Mouse (Mus musculus) layer of hippocampus, postnatal 14 days (tissue): ENCODE measurements at regions not wholly inside any gene's neighbourhood (a gene's known extent, or its start where the extent isn't known, plus 50 kb on each side); places are given as distances from the start of the nearest gene placed in this dataset.

Experiments
- DNase-seq, 2 experiments: peaks; one replicate each; pipeline ENCODE4 v3.0.0; 2021 to 2022; ENCODE audit warnings: low spot score in 2 of 2, mixed read lengths in 1 of 2

DNA sequence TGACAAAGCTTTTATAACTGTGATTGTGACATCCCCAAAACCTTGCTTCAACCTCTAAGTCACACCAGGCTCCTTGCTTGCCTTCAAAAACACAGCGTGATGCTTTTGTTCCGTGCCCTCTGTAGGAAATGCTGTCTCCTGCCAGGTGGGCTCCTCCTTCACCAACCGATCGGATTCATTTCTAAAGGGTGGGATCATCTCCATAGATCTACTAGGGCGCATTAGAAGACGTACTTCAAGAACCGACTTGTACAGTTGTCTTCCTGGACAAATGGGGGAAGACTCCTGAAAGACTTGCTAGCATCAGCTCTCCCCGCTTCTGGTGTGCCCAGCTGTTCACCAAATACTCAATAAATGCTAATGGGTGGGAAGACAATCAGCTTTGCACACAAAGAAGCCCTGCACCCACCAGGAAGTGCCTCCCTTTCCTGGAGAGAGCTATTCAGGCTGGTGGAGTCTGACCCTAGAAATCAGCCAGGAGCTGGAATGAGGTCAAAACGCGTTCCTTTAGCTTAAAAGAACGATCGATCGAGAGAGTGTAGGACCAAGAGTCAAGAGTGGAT is 53.0 kb downstream of the Hoxa1 start:
- no peak for DNase-seq

DNA sequence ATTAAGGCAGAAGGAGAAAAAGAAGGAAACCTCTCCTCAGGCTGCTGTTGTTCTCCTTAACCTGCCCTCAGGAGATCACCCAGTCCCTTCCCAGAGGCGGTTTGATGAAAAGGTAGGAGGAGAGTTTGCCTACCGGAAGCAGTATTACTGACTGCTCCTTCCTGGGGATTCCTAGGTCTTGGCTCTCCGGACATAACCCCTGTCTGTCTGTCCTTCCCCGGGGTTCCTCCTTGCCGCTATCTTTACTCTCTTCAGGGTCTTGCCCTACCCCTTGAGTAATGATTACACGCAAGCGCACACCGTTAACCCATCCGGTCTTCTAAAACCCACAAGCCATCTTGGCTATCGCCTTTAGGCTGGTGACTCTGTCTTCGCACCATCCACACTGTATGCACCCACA is 54.0 kb downstream of the Hoxa1 start:
- no peak for DNase-seq

DNA sequence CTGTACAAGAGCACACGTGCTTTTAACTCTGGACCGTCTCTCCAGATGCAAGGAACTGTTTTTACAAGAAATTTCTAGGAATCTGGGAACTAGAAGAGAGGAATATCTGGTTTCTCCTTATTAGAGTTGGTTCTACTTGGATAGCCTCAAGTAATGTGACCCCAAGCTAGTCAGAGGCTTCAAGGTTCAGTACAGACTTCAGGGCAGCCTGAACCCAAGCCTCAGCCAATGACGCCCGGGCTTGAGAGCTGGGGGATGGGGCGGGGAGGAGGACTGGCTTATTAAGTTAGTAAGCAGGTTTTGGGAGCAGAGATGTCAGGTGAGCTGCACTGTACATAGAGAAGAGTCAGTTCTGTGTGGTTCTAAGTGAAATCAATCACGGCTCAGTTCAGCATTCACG is 54.5 kb downstream of the Hoxa1 start:
- DNase-seq = no peak

DNA sequence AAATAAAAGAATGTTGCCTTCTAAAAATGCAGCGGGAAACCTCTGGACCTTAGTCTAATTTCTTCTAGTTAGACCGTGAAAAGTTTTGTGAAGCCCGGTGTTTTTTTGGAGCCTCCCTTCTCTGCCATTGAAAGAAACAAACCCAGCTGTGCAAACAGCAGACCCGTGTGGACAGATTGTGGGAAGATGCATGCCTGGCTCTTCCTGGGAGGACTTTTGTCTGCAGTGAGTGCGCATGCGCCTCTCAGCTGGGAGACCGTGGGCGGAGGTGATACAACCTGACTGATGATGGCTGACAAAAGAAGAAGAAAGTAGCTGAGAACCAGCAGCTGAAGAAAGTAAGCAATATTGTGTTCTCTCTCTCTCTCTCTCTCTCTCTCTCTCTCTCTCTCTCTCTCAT is 55.4 kb downstream of the Hoxa1 start:
- no peak for DNase-seq

DNA sequence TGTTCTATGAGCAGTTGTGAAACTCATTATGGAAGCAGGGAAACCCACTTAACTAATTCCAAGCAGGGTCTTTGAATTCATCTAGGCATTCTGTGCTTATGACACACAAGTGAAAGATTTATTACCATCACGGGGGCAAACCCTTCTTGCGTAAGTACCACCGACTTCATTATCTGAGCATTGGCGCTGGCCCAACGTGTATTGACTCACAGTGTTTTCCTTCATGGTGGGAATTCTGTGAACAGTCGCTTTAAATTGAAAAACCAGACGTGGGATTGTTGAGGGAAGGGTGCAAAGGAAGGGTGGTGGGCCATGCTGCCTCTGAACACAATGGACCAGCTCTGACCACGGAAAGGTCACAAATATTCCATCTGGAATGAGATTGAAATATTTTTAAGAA is 55.9 kb downstream of the Hoxa1 start:
- DNase-seq = no peak

DNA sequence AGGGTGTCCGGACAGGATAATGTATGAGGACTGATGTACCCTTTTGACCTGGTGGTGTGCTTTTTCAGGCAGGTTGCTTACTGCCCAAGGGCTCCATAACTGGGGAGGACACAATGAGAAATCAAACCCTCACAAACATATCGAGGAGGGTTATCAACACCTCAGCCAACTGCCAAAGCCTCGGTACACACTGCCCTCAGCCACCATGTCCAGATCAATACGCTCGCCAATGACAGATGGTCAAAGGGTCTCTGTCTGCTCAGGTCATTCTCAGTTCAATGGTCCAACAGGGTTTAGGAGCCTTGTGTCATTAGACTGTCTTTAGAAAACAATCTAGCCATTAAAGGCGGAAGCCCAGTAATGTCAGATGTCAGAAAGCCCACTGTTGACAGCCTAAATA is 56.9 kb downstream of the Hoxa1 start:
- no peak for DNase-seq

DNA sequence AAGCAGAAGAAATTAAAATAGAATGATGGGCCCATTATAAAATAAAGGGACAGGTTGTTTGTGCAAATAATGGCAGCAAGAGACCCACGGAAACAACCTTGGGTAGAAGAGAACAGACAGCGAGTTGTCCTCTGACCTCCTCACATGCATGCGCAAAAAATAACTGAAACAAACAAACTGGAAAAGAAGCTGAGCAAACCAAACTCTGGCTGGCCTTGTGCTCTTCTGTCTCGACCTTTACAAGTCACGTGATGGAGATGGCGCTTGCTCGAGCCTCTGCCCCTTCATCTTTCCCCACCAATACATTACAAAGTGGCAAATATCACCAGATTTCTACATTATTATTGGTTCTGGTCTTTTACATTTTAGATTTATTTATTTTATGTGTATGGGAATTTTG is 59.3 kb downstream of the Hoxa1 start:
- no peak for DNase-seq

DNA sequence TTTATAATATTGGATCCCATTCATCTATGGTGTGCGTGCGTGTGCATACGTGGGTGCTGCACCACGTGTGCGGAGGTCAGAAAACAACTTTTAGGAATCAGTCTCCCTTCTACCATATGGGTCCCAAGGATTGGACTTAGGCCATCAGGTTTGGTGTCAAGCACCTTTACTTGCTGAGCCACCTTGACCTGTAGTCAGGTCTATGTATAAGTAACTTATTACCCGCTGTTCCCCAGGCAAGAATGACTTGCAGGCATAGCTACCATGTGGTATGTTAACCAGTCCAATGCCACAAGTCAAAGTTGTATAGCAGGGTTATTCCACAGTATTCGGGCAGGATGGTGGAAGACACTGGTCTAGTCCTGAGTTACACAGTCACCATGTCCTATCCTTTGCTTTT is 62.5 kb downstream of the Hoxa1 start:
- no peak for DNase-seq

DNA sequence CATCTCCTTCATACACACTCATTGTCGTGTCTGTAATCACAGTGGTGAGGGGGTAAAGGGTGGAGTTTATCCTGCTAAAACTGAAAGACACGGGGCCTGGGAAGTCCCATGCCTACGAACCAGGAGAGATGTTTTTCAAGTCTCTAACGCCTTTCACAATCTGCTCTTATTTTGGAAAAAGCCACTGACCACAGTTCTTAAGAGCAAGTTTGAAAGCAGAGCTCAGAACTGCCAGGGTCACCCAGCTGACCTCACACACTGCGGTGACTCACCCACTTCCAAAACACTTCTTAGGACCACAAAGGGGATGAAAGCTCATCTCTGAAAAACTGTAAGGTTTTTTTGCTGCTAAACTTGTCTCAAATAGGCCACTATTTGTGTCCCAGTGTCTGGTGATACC is 66.7 kb downstream of the Hoxa1 start:
- DNase-seq = no peak

DNA sequence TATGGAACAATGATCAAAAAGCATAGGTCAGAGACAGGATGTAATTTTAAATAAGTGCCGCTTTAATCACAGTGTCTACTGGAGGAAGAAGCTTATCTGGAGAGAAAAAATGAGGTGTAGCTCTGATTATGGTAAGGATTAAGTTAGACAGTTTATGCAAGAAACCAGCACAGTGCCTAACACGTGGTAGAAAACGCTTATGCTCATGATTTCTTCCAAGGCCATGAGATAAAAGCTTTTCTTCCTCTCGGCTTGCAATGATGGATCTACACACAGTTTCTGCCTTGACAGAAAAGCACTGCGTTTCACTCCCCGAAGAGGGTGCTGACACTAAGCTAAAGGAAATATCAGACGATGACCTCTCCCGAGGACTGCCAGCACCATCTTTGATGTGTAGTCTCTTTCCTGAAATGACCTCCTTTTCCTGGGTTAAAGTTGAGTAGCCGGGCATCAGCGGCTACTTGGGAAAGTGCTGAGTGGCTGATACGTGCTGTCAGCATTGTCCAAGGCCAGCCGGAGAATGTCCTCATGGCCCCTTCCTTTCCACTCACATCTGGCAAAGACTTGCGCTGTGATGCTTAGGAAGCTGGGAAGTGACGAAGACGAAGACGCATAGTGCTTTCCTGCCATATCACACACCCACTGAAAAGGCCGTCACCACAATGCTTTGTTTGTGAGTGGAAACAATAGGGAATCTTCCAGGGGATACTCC is 72.0 kb downstream of the Hoxa1 start:
- DNase-seq = no peak

DNA sequence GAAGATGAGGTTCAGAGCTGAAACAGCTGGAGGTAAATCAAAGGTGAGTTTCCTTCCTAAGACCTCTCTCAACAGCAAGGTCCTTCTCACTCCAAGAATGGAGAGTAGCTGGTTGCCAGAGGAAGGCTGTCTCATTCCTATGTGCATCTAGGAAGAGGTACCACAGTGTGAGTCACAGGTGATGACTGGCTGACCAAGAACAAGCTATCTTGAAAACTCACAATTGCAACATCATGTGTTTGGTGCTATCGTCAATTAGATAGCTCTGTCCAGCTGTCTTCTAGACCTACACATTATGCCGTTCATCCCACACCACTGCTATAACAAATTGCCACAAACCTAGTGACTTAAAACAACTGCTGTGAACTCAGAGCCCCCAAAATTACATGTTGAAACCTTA is 72.3 kb upstream of the Skap2 start:
- no peak for DNase-seq

DNA sequence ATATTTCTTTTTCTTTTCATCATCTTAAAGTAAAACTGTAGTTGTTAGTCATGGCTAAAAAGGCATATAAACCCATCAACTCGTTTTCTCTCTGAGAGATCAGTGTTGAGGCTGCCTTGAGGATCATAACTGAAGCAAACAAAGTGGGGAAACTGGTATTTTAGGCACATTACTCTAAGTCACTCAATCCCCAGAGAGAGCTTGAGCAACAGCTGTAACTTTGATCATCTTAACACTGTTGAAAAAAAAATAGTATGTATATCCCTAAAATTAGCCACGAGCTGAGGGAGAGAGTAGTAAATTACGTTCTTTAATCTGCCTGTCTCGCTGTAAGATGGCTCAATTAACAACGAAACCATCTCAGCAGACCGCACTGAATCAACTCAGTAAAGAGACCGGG is 67.2 kb upstream of the Skap2 start:
- no peak for DNase-seq

DNA sequence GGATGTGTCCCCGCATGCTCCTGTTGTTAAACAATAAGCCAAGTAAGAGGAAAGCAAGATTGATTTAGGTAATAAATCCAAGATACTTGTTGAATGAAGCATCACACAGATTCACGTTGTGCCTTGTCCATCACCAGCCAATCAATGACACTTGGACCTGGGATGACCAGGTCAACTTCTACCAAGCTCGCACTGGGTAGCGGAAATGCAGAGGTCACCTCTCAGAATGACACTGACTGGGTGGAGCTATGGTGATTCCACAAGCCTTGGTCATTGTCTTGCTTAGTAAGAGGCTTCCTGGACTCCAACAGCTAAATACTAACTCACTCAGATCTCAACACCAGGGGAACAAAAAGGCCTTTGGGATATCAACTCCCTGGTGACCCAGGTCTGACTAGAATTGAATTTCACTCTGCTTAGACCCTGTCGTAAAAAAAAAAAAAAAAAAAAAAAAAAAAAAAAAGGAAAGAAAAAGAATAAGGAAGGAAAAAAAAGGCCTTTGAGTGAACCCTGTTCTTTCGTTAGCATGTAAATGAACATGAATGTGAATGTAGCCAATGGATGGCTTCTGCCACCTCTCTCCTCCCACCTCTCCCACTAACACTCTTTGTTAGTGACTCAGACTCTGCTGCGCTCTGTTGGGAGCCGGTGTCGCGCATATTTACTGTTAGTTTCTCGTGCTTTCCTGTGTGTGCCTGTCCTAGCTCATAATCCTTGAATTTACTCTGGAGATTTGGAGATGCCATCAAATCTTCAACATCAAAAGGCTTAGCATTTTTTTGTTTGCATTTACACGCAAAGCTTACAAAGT is 66.4 kb upstream of the Skap2 start:
- DNase-seq = no peak

DNA sequence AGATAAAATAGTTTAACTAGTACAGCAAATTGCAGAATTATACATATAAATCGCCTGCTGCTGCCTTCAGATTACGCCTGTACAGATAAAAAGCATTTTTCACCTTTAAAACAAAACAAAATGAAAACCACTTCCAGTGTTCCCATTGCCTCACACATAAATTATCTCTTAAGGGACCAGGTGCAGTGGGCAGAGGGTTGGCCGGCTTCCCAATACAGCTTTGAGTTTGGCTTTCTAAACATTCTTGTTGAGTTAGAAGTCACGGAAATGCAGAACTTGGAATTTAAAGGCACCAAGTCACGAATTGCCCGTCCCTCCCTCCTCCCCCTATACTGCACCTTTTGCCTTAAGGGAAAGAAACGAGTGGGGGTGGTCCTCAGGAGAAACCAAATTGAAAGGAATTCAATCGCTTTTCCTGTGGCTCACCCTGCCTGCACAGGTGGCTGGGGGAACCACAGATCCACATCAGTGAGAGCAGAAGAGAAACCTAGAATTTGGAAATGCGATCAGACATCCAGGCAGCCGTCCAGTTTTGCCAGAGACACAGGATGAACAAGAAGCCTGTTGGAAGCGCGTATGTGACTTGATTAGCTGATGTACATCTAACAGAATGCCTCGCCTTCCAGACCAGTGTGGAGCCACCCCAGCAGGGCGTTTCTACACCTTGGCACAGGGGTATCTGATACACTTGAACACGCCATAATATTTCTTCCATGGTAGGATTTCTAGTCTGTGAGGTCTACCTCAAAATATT is 64.0 kb upstream of the Skap2 start:
- peak in 1 of 2 experiments; percentile 27 for DNase-seq

DNA sequence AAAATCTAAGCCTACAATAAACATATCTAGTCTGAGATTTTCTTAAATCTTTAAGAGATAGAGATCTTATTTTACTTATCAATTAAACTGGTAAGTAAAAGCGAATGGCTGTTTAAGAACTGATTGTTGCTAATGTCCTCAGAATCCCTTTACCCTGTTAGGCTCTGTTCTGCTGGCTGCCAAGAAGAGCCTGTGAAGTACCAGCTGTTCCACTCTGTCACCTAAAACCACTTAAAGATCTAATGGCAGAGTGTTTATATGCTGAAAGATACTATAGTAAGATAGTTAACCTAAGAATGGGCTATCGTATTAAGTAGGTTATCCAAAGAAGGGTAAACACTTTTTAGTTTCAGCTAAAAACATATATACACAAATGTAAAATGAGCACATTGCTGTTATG is 62.6 kb upstream of the Skap2 start:
- DNase-seq = no peak

DNA sequence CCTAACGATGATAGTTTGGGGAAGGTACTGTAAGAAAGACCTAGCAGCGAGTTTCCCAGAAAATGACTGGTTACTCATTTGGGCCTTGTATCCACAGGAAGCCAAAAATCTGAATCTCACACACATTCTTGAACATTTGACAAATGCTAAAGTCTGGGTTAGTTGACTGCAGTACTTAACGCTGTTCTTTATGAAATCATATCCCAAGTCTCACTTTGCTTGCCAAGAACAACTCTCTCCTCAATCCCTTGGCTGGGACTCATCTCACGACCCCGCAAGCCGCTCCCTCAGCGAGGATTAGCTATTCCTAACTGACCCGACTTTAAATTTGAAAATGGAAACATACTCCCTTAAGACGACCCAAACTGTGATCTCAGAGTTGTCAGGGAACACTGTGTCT is 54.8 kb upstream of the Skap2 start:
- DNase-seq = no peak

DNA sequence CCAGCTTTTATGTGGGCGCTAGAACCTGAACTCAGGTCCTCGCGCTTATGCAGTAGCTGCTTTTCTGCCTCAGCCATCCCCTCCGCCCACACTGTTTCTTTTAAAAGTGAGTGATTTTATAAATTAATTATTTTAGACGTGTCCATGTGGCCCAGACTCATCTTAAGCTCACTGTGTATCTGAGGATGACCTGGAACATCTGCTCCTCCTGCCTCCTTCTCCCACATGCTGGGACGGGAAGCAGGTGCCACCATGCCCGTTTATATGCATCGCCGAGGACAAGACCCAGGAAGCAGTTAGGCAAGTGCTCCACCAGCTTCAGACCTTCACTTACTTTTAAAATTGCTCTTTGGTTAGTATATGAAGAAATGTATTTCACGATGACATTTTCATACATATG is 53.3 kb upstream of the Skap2 start:
- DNase-seq = no peak

DNA sequence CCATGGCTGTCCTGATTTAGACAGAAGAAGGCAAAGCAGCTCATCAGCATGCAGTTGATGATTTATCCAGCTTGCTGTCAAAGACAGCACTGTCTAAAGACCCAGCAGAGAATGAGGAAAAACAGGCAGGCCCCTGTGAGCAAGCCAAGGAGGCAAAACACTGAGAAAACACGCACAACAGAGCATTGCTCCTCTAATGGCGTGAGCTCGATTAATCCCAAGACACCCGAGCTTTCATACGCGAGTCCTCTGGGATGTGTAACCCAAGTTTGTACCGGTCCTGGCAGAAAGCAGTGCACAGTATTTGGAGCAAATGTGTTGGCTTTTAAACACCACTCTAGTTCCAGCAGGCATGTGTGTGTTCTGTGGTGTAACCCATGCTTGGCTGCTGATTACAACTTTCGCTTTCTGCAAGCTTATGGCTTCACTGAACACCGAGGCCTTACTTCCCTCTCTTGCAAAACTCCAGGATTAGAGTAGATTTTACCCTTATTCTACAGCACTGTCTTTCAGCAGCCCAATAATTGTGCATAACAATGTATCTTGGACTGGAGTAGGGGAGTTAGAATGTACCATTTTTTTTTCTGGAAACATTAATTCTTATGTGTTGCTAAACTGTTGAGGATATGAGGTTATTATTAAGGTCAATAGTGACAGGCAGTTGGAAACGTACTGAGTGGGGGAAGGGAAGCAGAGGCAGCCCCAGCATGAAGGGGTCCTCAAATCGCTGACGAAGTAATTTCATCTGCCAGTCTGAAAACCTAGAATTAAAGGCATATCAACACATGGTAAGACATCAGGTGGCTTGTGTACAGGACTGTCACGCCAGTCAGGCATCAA is 52.0 kb upstream of the Skap2 start:
- peak; percentile 63 to 73 for DNase-seq
